Mouse (Mus musculus): ENCODE results near the gene Patj.
"Not testable (repeated sequence)": the region's sequence is repeated elsewhere in the genome, so short reads cannot be mapped to it uniquely, and the experiment has no call there.

The Patj gene

GRCm38 (mm10) chr4:98577957-98578541 lies 182.5 kb downstream of the Patj start:
- no peak for DNase-seq (ENCODE audit: low spot score)

GRCm38 (mm10) chr4:98581456-98581855 lies 185.9 kb downstream of the Patj start:
- DNase-seq (ENCODE audit: low spot score): no peak

- DNase-seq (ENCODE audit: low spot score): no peak
These were observed 188.4 kb downstream of the Patj start for GRCm38 (mm10) chr4:98584023-98584422.

- no peak for DNase-seq (ENCODE audit: low spot score)
These were observed 190.7 kb downstream of the Patj start for GRCm38 (mm10) chr4:98586303-98586702.

- no peak for DNase-seq (ENCODE audit: low spot score)
These were observed 192.1 kb downstream of the Patj start for GRCm38 (mm10) chr4:98587686-98588085.

GRCm38 (mm10) chr4:98593961-98594360 lies 198.4 kb downstream of the Patj start:
- no peak for DNase-seq (ENCODE audit: low spot score)

GRCm38 (mm10) chr4:98598546-98598971 lies 203.0 kb downstream of the Patj start:
- no peak for DNase-seq (ENCODE audit: low spot score)

- no peak for DNase-seq (ENCODE audit: low spot score)
These were observed 203.8 kb downstream of the Patj start for GRCm38 (mm10) chr4:98599358-98599757.

GRCm38 (mm10) chr4:98603131-98603530 lies 207.5 kb downstream of the Patj start:
- no peak for DNase-seq (ENCODE audit: low spot score)

- DNase-seq (ENCODE audit: low spot score): no peak
These were observed 214.9 kb downstream of the Patj start for GRCm38 (mm10) chr4:98610501-98610900.

GRCm38 (mm10) chr4:98614395-98614794 lies 218.8 kb downstream of the Patj start:
- no peak for DNase-seq (ENCODE audit: low spot score)

GRCm38 (mm10) chr4:98619199-98619598 lies 223.6 kb downstream of the Patj start:
- DNase-seq (ENCODE audit: low spot score): no peak

GRCm38 (mm10) chr4:98620986-98621784 lies 225.6 kb downstream of the Patj start:
- DNase-seq (ENCODE audit: low spot score): no peak

- no peak for DNase-seq (ENCODE audit: low spot score)
These were observed 226.6 kb downstream of the Patj start for GRCm38 (mm10) chr4:98622180-98622579.

- DNase-seq (ENCODE audit: low spot score): no peak
These were observed 227.6 kb downstream of the Patj start for GRCm38 (mm10) chr4:98622996-98623673.

GRCm38 (mm10) chr4:98628286-98628685 lies 232.7 kb downstream of the Patj start:
- DNase-seq (ENCODE audit: low spot score): no peak

- DNase-seq (ENCODE audit: low spot score): not testable (repeated sequence)
These were observed 233.6 kb downstream of the Patj start for GRCm38 (mm10) chr4:98629217-98629616.

GRCm38 (mm10) chr4:98635140-98635837 lies 239.7 kb downstream of the Patj start:
- DNase-seq (ENCODE audit: low spot score): no peak

GRCm38 (mm10) chr4:98638731-98639130 lies 243.1 kb downstream of the Patj start:
- DNase-seq (ENCODE audit: low spot score): no peak

- no peak for DNase-seq (ENCODE audit: low spot score)
These were observed 258.1 kb downstream of the Patj start for GRCm38 (mm10) chr4:98653650-98654049.

- DNase-seq (ENCODE audit: low spot score): no peak
These were observed 258.8 kb downstream of the Patj start for GRCm38 (mm10) chr4:98654419-98654821.

GRCm38 (mm10) chr4:98656759-98657158 lies 261.2 kb downstream of the Patj start:
- no peak for DNase-seq (ENCODE audit: low spot score)

All from urinary bladder, postnatal 14 days (tissue).